Mouse (Mus musculus): ENCODE data around the gene Lipc.

DNA sequence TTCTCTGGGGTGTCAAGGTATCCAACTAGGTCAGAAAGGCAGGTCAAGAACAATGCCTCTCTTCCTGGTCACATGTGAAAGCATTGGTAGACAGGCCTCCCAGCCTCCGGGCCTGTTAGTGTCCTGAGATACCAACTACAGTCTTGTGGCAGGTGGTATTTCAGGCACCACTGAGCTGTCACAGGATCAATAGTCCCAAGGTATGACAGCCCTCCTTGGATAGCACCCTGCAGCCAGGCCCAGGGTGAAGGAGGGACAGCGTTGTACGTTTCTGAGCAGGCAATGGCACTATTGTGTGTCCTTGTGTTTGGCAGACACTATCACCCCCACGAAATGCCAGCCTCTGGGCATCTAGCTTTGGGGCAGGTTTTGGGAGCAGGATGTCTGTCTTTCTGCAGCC, 77.0 kb downstream of the Lipc start:
- TF ChIP-seq CTCF (IDR thresholded peaks at IDR 0.05; ENCODE audit: borderline replicate concordance, control insufficient read depth, extremely low read depth, insufficient read depth, low read length, poor library complexity) (no peak), POLR2A (IDR thresholded peaks at IDR 0.05; ENCODE audit: control insufficient read depth, extremely low read depth, insufficient read depth, low read length, poor library complexity) (no peak)

Measured in thymus, adult 2 months (tissue).